Comparison of ENCODE assay signal across 8 mouse cellular contexts in the genomic region with DNA sequence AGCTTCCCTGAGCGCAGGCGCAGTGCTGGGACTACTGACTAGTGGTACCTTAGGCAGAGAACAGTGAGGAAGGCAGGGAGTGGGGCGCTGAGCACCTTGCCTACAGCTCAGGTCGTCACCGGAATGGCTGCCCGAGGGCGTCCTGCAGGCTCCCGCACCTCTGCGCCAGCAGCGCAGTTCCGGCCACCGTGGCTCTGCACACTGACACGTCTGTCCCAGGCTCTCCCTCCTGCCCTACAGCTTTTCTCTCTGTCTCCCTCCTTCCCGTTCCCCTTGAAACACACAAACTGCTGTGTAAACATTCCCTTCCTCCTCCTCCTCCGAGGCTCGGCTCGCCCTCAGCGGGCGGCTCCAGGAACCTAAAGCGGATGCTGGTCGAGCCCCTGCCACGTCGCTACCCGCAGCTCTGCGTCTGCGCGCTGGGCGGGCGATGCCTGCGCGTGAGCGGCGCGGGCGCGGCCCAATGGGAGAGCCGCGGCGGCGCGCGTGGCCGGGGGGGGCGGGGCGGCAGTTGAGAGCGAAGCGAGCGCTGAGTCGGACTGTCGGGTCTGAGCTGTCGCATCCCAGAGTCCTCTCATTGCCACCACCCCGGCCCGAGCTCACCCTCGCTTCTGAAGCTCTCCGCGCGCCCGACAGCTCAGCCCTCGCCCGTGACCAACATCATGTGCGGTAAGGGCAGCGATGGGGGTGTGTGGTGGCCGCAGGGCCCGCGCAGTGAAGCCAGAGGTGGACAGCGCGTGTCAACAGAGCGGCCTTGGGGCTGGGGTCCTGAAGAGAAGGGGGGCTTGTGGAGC. TPM values are rescaled to one million over a fixed set of nuclear protein-coding genes. Genes with fewer than 3 reads are reported as not detected.
DNase-seq lines count a peak whose midpoint lies in the region; ATAC-seq and TF ChIP-seq lines count a peak whose summit lies in the region.

Gene Gfpt1, plus strand, starts transcription at position 510 of the 794 bp plus-strand sequence.

- H3ac ChIP-seq in myocyte (ENCODE audit: control insufficient read depth, insufficient read length) = peak within 1 kb of the TSS; percentile 62

- peak; percentile 96 to 97 for DNase-seq in B cell, adult 2 months
- peak; percentile 98 for DNase-seq in brain, adult 2 months (ENCODE audit: low read depth, low spot score)
- DNase-seq in liver, adult 2 months (ENCODE audit: extremely low read depth, low read depth, low spot score) = peak; percentile 78
- peak; percentile 94 for DNase-seq in splenic B cell, adult 2 months (ENCODE audit: low read depth, low spot score)

- peak within 1 kb of the TSS; percentile 98 for H3K4me3 ChIP-seq in heart, embryonic 11.5 days (ENCODE audit: low read depth, low read length)
- H3K4me3 ChIP-seq in kidney, embryonic 16.5 days (ENCODE audit: low read length) = peak within 1 kb of the TSS; percentile 87
- peak within 1 kb of the TSS; percentile 90 for H3K4me3 ChIP-seq in liver, adult 2 months (ENCODE audit: insufficient read depth, low read depth, low read length)
- peak within 1 kb of the TSS; percentile 93 for H3K4me3 ChIP-seq in myocyte

- peak within 1 kb of the TSS; percentile 85 for H3K4me2 ChIP-seq in heart, embryonic 11.5 days
- peak within 1 kb of the TSS; percentile 69 for H3K4me2 ChIP-seq in kidney, embryonic 16.5 days (replicated peaks; ENCODE audit: low read depth, low read length)
- H3K4me2 ChIP-seq in myocyte (ENCODE audit: low read depth) = peak within 1 kb of the TSS; percentile 97

- no peak for TF ChIP-seq CTCF in liver, adult 2 months (IDR thresholded peaks at IDR 0.05; ENCODE audit: low read depth, low read length)

- peak within 1 kb of the TSS; percentile 100 for H3K27ac ChIP-seq in heart, embryonic 11.5 days (ENCODE audit: low read depth, low read length)
- peak within 1 kb of the TSS; percentile 99 for H3K27ac ChIP-seq in kidney, embryonic 16.5 days (ENCODE audit: low read length)
- H3K27ac ChIP-seq in liver, adult 2 months (replicated peaks; ENCODE audit: insufficient read depth, low read depth, low read length) = peak within 1 kb of the TSS; percentile 88

- H3K9ac ChIP-seq in heart, embryonic 11.5 days (ENCODE audit: low read depth, low read length) = peak within 1 kb of the TSS; percentile 95
- peak within 1 kb of the TSS; percentile 94 for H3K9ac ChIP-seq in kidney, embryonic 16.5 days (replicated peaks; ENCODE audit: low read length)
- peak within 1 kb of the TSS; percentile 97 for H3K9ac ChIP-seq in liver, adult 2 months (ENCODE audit: low read depth, low read length)

- H3K4me1 ChIP-seq in heart, embryonic 11.5 days (ENCODE audit: control insufficient read depth, insufficient read depth, low read length) = peaks cover 15% of the 10 kb centered on the region; the same call in 1 of the 2 replicates
- peaks cover 16% of the 10 kb centered on the region for H3K4me1 ChIP-seq in kidney, embryonic 16.5 days (ENCODE audit: insufficient read depth, low read length)
- peaks cover 7% of the 10 kb centered on the region for H3K4me1 ChIP-seq in liver, adult 2 months (ENCODE audit: control insufficient read depth, insufficient read depth, low read length)

- ATAC-seq in erythroblast, adult 5-6 weeks (replicated peaks; ENCODE audit: low FRiP score, poor library complexity, severe bottlenecking) = peak; percentile 90
- ATAC-seq in heart, embryonic 11.5 days (replicated peaks; ENCODE audit: insufficient number of reproducible peaks, low FRiP score, low TSS enrichment) = peak; percentile 95
- ATAC-seq in kidney, embryonic 16.5 days (ENCODE audit: low FRiP score, low TSS enrichment) = peak; percentile 99

- TF ChIP-seq POLR2A in liver, adult 2 months (IDR thresholded peaks at IDR 0.05; ENCODE audit: extremely low read depth, insufficient read depth, low read length) = peak; percentile 83
- TF ChIP-seq POLR2A in myocyte (IDR thresholded peaks at IDR 0.05; ENCODE audit: insufficient read length, low read depth) = peak; percentile 66

- peaks cover 3% of the 10 kb centered on the region; the same call in 1 of the 2 replicates for H3K36me3 ChIP-seq in heart, embryonic 11.5 days (ENCODE audit: control insufficient read depth, insufficient read depth, low read length)
- no peaks in the 10 kb centered on the region for H3K36me3 ChIP-seq in kidney, embryonic 16.5 days (ENCODE audit: insufficient read depth, low read length)
- H3K36me3 ChIP-seq in liver, adult 2 months (ENCODE audit: control insufficient read depth, insufficient read depth, low read length) = no peaks in the 10 kb centered on the region
- H3K36me3 ChIP-seq in myocyte (ENCODE audit: control insufficient read depth, insufficient read depth) = peaks cover 3% of the 10 kb centered on the region
- no peaks in the 10 kb centered on the region for H3K36me3 ChIP-seq in splenic B cell, adult 2 months (ENCODE audit: control insufficient read depth, insufficient read depth, low read length, poor library complexity, severe bottlenecking)

- H3K27me3 ChIP-seq in heart, embryonic 11.5 days (ENCODE audit: control insufficient read depth, insufficient read depth, low read length) = no peaks in the 10 kb centered on the region
- H3K27me3 ChIP-seq in kidney, embryonic 16.5 days (ENCODE audit: insufficient read depth, low read length) = no peaks in the 10 kb centered on the region
- no peaks in the 10 kb centered on the region for H3K27me3 ChIP-seq in liver, adult 2 months (ENCODE audit: control insufficient read depth, insufficient read depth, low read length)
- no peaks in the 10 kb centered on the region for H3K27me3 ChIP-seq in myocyte (ENCODE audit: control insufficient read depth, insufficient read depth, insufficient read length)
- H3K27me3 ChIP-seq in splenic B cell, adult 2 months (ENCODE audit: control insufficient read depth, insufficient read depth, low read length, poor library complexity, severe bottlenecking) = no peaks in the 10 kb centered on the region

- peaks cover 8% of the 10 kb centered on the region; the same call in 1 of the 2 replicates for H3K79me2 ChIP-seq in liver, adult 2 months (ENCODE audit: control insufficient read depth, insufficient read depth, low read length)
- H3K79me2 ChIP-seq in myocyte (ENCODE audit: control insufficient read depth, insufficient read depth) = peaks cover 37% of the 10 kb centered on the region

- no peaks in the 10 kb centered on the region for H3K9me3 ChIP-seq in heart, embryonic 11.5 days (replicated peaks; ENCODE audit: control insufficient read depth, low read length)
- H3K9me3 ChIP-seq in kidney, embryonic 16.5 days (ENCODE audit: low read length) = no peaks in the 10 kb centered on the region

- under 1% methylated on average over 68 of the region's 68 CpGs for WGBS in heart, embryonic 11.5 days (ENCODE audit: insufficient replicate concordance)
- under 1% methylated on average over 68 of the region's 68 CpGs for WGBS in kidney, embryonic 16.5 days
- under 1% methylated on average over 68 of the region's 68 CpGs for WGBS in liver, adult 2 months

TF ChIP-seq in myocyte, 11 proteins besides CTCF, POLR2A, EP300 and RAD21:
- TF ChIP-seq USF1 (IDR thresholded peaks at IDR 0.05; ENCODE audit: low read depth) = peak; percentile 2
- TF ChIP-seq MYOD1 (IDR thresholded peaks at IDR 0.05; ENCODE audit: control insufficient read depth in 1 of 3, insufficient read length in 2 of 3, low read depth in 2 of 3) = peak in 1 of 3 experiments; percentile 8
- TF ChIP-seq TCF3 (IDR thresholded peaks at IDR 0.05; ENCODE audit: insufficient read length, low read depth) = no peak
- no peak for TF ChIP-seq SRF (IDR thresholded peaks at IDR 0.05; ENCODE audit: control insufficient read depth, insufficient read length, low read depth)
- peak; percentile 74 for TF ChIP-seq POLR2AphosphoS2 (IDR thresholded peaks at IDR 0.05; ENCODE audit: insufficient read length, low read depth)
- peak in 1 of 3 experiments; percentile 10 for TF ChIP-seq MYOG (IDR thresholded peaks at IDR 0.05; ENCODE audit: control insufficient read depth in 1 of 3, insufficient read depth in 1 of 3, insufficient read length in 2 of 3, low read depth in 2 of 3)

RNA-seq across cellular contexts. Expression of gene Gfpt1, which starts in this region (rescaled TPM):
- 5.9 and 7.9 TPM in 2 replicates for total RNA-seq in erythroblast, adult 5-6 weeks (2015; ENCODE audit: low replicate concordance)
- total RNA-seq in erythroblast, adult 5-6 weeks (2017; ENCODE audit: low replicate concordance) = 5.9 and 6.4 TPM in 2 replicates
- 14.7 and 20.1 TPM in 2 replicates for polyA plus RNA-seq in heart, embryonic 11.5 days (2014; fragmentation: Nextera tagmentation; extraction: Ambion mirVana)
- polyA plus RNA-seq in kidney, embryonic 16.5 days (2015; fragmentation: Nextera tagmentation; extraction: Ambion mirVana) = 18.1 and 20.7 TPM in 2 replicates
- 8.1 and 8.6 TPM in 2 replicates for total RNA-seq in liver, adult 2 months (2014; rRNA removed)
- 4.3 and 6.3 TPM in 2 replicates for polyA plus RNA-seq in liver, adult 2 months (2012; rRNA removed)
- 13.4 TPM for polyA plus RNA-seq in myocyte (2012; fragmentation: generic; extraction: Trizol)

Comparison
In these comparisons a context has a peak if more than half of its experiments do, and no peak if none do; other contexts are left out.
1. Peak in every context shown above with its lines: DNase-seq, ATAC-seq, H3K4me3 ChIP-seq and H3K27ac ChIP-seq.